In genomic region chr5:111317526-111317925, GRCm38 (mm10) we compare ENCODE assay signal across 21 mouse cellular contexts.
"Had no signal": no experiment of that assay in that cellular context is flagged by ENCODE, and none has a peak within 500 bp of the region (broad histone marks: within the 10 kb centered on the region; RNA-seq: fewer than 3 reads in every experiment).

No protein-coding gene starts in this region.

- ATAC-seq: liver, postnatal 0 days; lung, postnatal 0 days; midbrain, embryonic 13.5 days; midbrain, embryonic 15.5 days had no signal

- H3K4me2 ChIP-seq: lung, embryonic 15.5 days; midbrain, embryonic 11.5 days; midbrain, embryonic 13.5 days; midbrain, embryonic 15.5 days; neural tube, embryonic 13.5 days; neural tube, embryonic 15.5 days; stomach, embryonic 15.5 days had no signal

- H3K36me3 ChIP-seq: lung, embryonic 15.5 days; midbrain, embryonic 13.5 days; midbrain, embryonic 15.5 days; neural tube, embryonic 13.5 days; neural tube, embryonic 15.5 days; stomach, embryonic 15.5 days had no signal

- H3K27me3 ChIP-seq: lung, embryonic 15.5 days; midbrain, embryonic 13.5 days; midbrain, embryonic 15.5 days; neural tube, embryonic 13.5 days; neural tube, embryonic 15.5 days; stomach, embryonic 15.5 days had no signal

- H3K4me3 ChIP-seq: lung, embryonic 15.5 days; megakaryocyte, embryonic 14.5 days; midbrain, embryonic 13.5 days; midbrain, embryonic 15.5 days; neural tube, embryonic 13.5 days; neural tube, embryonic 15.5 days; stomach, embryonic 15.5 days had no signal

- DNase-seq: liver, postnatal 0 days; lung, adult 2 months; lung, postnatal 14 days; lung, postnatal 36 days; retina, postnatal 1 day; right cerebral cortex, adult 18-20 months; right cerebral cortex, postnatal 25 days; right cerebral cortex, postnatal 4 days; spleen, adult 18-20 months; thymus, adult 2 months; thymus, postnatal 25 days; thymus, postnatal 4 days had no signal
